Mouse (Mus musculus) neural tube, embryonic 15.5 days (tissue): ENCODE measurements around the gene Ptprd. TPM values are rescaled to one million over a fixed set of nuclear protein-coding genes. Genes with fewer than 3 reads are reported as not detected.

Source experiments
- ATAC-seq: fragments of 200-750 bp; cut with Nextera tagmentation; 2 replicates; pipeline ENCODE4 v1.8.0; 2017; ENCODE audit warnings: mild to moderate bottlenecking, moderate TSS enrichment, moderate library complexity; ENCODE audit not compliant: low FRiP score
- H3K27ac ChIP-seq: fragments of 300-500 bp; sonication (generic); replicated peaks from 2 replicates; pipeline ENCODE4 v1.5.1; 2015; ENCODE audit warnings: mild to moderate bottlenecking, inconsistent platforms
- H3K27me3 ChIP-seq: fragments of 300-500 bp; sonication (generic); replicated peaks from 2 replicates; pipeline ENCODE4 v1.6.1; 2015; ENCODE audit warnings: inconsistent platforms
- H3K36me3 ChIP-seq: fragments of 300-500 bp; sonication (generic); 2 replicates; pipeline ENCODE4 v1.6.1; 2015; ENCODE audit warnings: inconsistent platforms
- H3K4me1 ChIP-seq: fragments of 300-500 bp; sonication (generic); 2 replicates; pipeline ENCODE4 v1.6.1; 2015; ENCODE audit warnings: inconsistent platforms
- H3K4me2 ChIP-seq: fragments of 300-500 bp; sonication (generic); 2 replicates; pipeline ENCODE4 v1.6.1; 2015; ENCODE audit warnings: inconsistent platforms, mild to moderate bottlenecking, moderate library complexity
- H3K4me3 ChIP-seq: fragments of 300-500 bp; sonication (generic); replicated peaks from 2 replicates; pipeline ENCODE4 v1.5.1; 2015; ENCODE audit warnings: mild to moderate bottlenecking, inconsistent platforms
- H3K9ac ChIP-seq: fragments of 300-500 bp; sonication (generic); replicated peaks from 2 replicates; pipeline ENCODE4 v1.6.1; 2015; ENCODE audit warnings: mild to moderate bottlenecking, inconsistent platforms
- H3K9me3 ChIP-seq: fragments of 300-500 bp; sonication (generic); replicated peaks from 2 replicates; pipeline ENCODE4 v1.6.1; 2016; ENCODE audit warnings: inconsistent platforms
- WGBS: fragments of 180-500 bp; shearing (Covaris S2); methylation state at CpG from one replicate; pipeline ENCODE4 v1.1.7; 2015; ENCODE audit warnings: mixed read lengths; 5-methylcytosine and 5-hydroxymethylcytosine counted together
- polyA plus RNA-seq: library from polyadenylated mRNA; unstranded; fragments of >200 nt; fragmentation: Nextera tagmentation; extraction: Ambion mirVana; gene quantifications from 2 replicates; pipeline ENCODE4 v1.2.1, GENCODE M21; 2015

Gene Ptprd
- polyA plus RNA-seq, 1 experiment from 2014 or later = 96.1 TPM

DNA sequence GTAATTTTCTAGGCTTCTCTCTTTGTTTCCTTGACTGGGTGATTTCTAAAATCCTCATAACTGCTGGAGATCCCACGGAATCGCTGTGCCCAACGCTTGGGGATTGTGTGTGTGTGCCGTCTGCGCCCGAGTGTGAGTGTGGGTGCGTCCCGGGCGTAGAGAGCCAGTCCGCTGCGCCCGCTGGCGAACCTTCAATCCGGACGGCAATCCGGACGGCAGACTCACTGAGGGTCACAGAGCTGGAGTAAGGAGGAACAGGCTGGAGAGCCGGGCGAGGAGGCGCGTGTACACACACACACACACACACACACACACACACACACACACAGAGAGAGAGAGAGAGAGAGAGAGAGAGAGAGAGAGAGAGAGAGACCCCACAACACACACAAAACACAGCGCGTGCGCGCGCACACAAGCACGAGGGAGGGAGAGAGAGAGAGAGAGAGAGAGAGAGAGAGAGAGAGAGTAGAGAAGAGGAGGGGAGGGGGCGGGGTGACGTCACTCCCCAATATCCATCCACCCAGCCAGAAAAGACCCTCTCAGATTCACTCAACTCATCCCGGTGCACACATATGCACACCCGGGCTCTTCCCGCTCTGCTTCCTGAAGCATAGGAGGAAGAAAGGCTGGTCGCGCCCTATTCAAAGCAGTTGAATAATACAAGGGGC lies 1761.3 kb downstream of the Ptprd start:
- peak overlapping the region; percentile 78 for H3K4me2 ChIP-seq
- under 1% methylated on average over 29 of the region's 34 CpGs for WGBS
- peak; percentile 87 for ATAC-seq

DNA sequence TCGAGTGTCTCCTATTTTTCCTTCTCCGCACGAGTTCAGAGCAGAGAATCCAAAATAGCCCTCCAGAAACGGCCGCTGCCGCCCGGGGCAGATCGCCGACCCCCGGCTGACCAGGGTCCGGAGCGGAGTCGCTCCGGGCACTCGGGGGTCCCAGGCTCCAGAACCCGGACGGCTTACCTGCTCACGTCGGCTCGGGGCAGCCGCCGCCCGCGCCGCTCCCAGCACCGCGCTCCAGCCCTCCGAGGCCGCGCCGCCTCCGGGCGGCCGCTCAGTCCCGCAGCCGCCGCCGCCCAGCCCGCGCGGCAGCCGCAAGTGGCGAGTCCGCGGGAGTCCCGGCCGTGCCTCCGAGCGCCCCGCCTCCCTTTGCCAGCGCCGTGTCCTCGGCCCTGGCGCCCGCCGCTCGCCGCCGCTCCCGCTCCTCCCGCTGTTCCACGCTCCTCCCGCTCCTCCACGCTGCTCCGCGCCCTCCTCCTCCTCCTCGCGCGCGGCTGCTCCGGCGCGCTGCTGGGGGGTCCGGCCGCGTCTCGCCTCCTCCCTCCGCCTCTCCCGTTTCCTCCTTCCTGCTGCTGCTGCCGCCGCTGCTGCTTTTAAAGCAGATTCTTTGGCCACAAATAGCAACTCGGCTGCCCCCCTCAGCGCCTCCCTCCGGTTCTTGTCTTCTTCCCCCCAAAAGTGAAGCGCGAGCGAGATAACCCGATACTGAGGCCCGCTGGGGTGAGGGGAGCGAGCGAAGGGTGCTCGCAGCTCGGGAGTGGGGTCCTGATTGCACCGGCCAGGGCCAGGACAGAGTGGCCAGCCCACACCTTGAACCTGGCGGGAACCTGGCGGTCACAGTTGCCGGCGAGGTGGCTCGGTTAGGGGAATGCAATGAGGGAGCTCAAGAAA lies 1762.1 kb downstream of the Ptprd start:
- Histone ChIP-seq H3K9me3 (no peaks in the 10 kb centered on the region), H3K4me3 (peak overlapping the region; percentile 90), H3K36me3 (no peaks in the 10 kb centered on the region), H3K4me1 (peaks cover 21% of the 10 kb centered on the region), H3K27me3 (no peaks in the 10 kb centered on the region), H3K9ac (peak overlapping the region; percentile 95), H3K4me2 (peak overlapping the region; percentile 78), H3K27ac (peak overlapping the region; percentile 98)
- under 1% methylated on average over 90 of the region's 99 CpGs for WGBS
- peak; percentile 85 for ATAC-seq

More for the DNA sequence above, 1761.3 kb downstream of the Ptprd start:
- no peaks in the 10 kb centered on the region for H3K36me3 ChIP-seq
- H3K4me3 ChIP-seq = peak overlapping the region; percentile 90
- peaks cover 16% of the 10 kb centered on the region for H3K4me1 ChIP-seq
- no peaks in the 10 kb centered on the region for H3K27me3 ChIP-seq
- H3K9ac ChIP-seq = peak overlapping the region; percentile 95
- peak overlapping the region; percentile 98 for H3K27ac ChIP-seq
- H3K9me3 ChIP-seq = no peaks in the 10 kb centered on the region

GRCm38 (mm10) chr4:76448678-76449465 lies 1762.9 kb downstream of the Ptprd start:
- Histone ChIP-seq H3K4me1 (peaks cover 25% of the 10 kb centered on the region), H3K4me2 (peak overlapping the region; percentile 78), H3K4me3 (peak overlapping the region; percentile 90), H3K9ac (peak overlapping the region; percentile 95), H3K9me3 (no peaks in the 10 kb centered on the region), H3K27me3 (no peaks in the 10 kb centered on the region), H3K36me3 (no peaks in the 10 kb centered on the region), H3K27ac (peak overlapping the region; percentile 98)
- under 1% methylated on average over 24 of the region's 24 CpGs for WGBS
- no peak for ATAC-seq

GRCm38 (mm10) chr4:76447396-76447795 lies 1764.4 kb downstream of the Ptprd start:
- Histone ChIP-seq H3K4me2 (peak overlapping the region; percentile 78), H3K27ac (no peak overlapping the region), H3K4me1 (peaks cover 36% of the 10 kb centered on the region), H3K9me3 (no peaks in the 10 kb centered on the region), H3K27me3 (no peaks in the 10 kb centered on the region), H3K4me3 (peak overlapping the region; percentile 90), H3K36me3 (no peaks in the 10 kb centered on the region), H3K9ac (no peak overlapping the region)
- no peak for ATAC-seq

DNA sequence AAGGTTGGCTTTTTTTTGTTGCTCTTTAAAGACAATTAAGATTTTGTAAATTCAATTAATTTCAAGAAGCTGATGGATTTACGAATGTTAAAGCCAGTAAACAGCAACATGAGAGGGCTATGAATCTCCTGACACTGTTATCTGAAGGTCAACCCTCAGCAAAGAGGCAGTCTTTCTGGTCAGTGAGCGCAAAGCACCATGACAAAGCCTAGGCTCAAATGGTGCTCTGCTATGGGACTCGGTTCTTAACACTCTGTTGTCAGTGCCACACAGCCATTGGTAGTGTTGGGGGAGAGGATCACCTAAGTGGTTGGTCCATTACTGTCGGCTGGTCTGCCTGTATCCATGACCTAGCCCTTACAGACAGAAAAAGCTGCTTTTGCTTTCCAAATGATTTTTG lies 1767.0 kb downstream of the Ptprd start:
- H3K9ac ChIP-seq = no peak overlapping the region
- no peak for ATAC-seq
- no peaks in the 10 kb centered on the region for H3K9me3 ChIP-seq
- H3K36me3 ChIP-seq = no peaks in the 10 kb centered on the region
- H3K4me3 ChIP-seq = peak overlapping the region; percentile 18; the same call in 1 of the 2 replicates
- no peaks in the 10 kb centered on the region for H3K27me3 ChIP-seq
- no peak overlapping the region for H3K27ac ChIP-seq
- peak overlapping the region; percentile 42 for H3K4me2 ChIP-seq
- peaks cover 39% of the 10 kb centered on the region for H3K4me1 ChIP-seq
- WGBS = 48% methylated on average over 4 of the region's 4 CpGs

- Histone ChIP-seq H3K4me3 (peak overlapping the region; percentile 9; the same call in 1 of the 2 replicates), H3K9ac (no peak overlapping the region), H3K27ac (peak overlapping the region; percentile 48; the same call in 1 of the 2 replicates), H3K27me3 (no peaks in the 10 kb centered on the region), H3K9me3 (no peaks in the 10 kb centered on the region), H3K4me2 (peak overlapping the region; percentile 39), H3K36me3 (no peaks in the 10 kb centered on the region), H3K4me1 (peaks cover 42% of the 10 kb centered on the region)
- 54% methylated on average over 4 of the region's 4 CpGs for WGBS
- ATAC-seq = no peak
Observed at GRCm38 (mm10) chr4:76443553-76443952, 1768.2 kb downstream of the Ptprd start.

DNA sequence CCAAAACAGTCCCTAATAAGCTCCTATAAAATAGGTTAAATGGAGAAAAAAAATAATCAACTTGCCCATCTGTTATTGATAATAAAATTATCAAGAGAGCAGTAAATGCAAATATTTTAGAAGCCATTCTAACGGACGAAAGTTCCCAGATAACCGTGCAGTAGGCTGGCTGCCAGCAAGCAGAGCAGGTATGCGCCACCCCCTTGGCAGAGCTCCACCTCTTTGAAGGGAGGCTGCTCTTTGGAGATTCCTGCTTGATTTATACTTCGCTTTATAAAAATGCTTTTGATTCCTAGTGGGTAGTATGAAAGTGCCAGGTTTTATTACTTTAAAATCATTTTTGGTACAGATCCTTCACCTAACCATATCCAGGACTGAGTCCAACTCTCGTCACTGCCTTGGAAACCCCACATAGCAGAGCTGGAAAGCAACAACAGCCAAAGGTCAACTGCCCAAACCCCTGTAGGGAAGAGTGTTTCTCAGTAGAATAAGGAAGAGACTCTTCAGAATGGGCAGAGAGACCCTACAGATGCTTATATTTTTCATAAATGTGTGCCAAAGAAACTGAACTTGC lies 1770.9 kb downstream of the Ptprd start:
- Histone ChIP-seq H3K27ac (no peak overlapping the region), H3K27me3 (no peaks in the 10 kb centered on the region), H3K9ac (no peak overlapping the region), H3K4me2 (peak overlapping the region; percentile 20), H3K4me3 (no peak overlapping the region), H3K36me3 (no peaks in the 10 kb centered on the region), H3K9me3 (no peaks in the 10 kb centered on the region), H3K4me1 (peaks cover 52% of the 10 kb centered on the region)
- WGBS = 23% methylated on average over 6 of the region's 6 CpGs
- ATAC-seq = no peak

GRCm38 (mm10) chr4:76438496-76439079 lies 1773.2 kb downstream of the Ptprd start:
- Histone ChIP-seq H3K27me3 (no peaks in the 10 kb centered on the region), H3K27ac (peak overlapping the region; percentile 37; the same call in 1 of the 2 replicates), H3K4me2 (peak overlapping the region; percentile 0), H3K4me1 (peaks cover 44% of the 10 kb centered on the region), H3K9ac (no peak overlapping the region), H3K9me3 (no peaks in the 10 kb centered on the region), H3K36me3 (no peaks in the 10 kb centered on the region), H3K4me3 (no peak overlapping the region)
- WGBS = 33% methylated on average over 6 of the region's 6 CpGs
- 0 out of 2 replicates have a peak, but pooled peaks have one; percentile 32 for ATAC-seq

DNA sequence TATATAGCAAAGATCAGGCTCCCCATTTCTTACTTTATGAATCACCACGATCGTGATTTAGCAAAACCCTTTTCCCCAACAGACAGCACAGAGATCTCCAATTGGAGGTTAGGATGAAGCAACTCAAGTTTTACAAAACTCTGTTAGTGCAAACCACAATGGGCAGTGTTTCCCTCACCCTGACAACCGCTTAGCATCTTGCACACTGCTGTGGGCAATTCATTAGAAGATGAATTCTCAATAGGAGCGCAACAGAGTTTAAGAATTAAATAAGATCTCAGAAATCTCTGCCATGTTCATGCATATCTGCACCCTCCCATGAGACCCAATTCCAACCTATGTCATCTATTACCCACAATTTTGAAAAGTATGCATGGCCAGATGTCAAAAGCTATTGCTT lies 1773.7 kb downstream of the Ptprd start:
- Histone ChIP-seq H3K4me2 (peak overlapping the region; percentile 0), H3K4me1 (peaks cover 41% of the 10 kb centered on the region), H3K9ac (no peak overlapping the region), H3K36me3 (no peaks in the 10 kb centered on the region), H3K4me3 (no peak overlapping the region), H3K27ac (0 out of 2 replicates have a peak overlapping the region, but pooled peaks have one; percentile 37), H3K9me3 (no peaks in the 10 kb centered on the region), H3K27me3 (no peaks in the 10 kb centered on the region)
- 57% methylated on average over 4 of the region's 4 CpGs for WGBS
- no peak for ATAC-seq

DNA sequence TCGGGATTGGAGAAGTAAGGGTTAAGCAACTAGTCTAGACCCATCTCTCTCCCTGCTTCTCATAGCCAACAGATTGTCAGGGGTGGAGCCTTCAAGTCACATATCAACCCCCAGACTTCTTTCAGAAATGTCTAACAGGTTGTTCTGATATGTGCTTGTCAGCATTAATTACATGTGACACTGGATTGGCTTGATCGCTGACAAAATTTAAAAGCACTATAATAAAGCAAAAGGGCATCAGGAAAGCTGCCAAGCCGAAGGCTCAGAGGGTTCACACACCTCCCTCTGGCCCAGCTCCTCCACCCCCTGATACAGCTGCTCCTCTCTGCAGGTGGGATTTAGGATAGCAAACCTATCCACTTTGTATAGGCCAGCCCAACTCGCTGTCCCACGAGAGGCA lies 1775.8 kb downstream of the Ptprd start:
- Histone ChIP-seq H3K36me3 (no peaks in the 10 kb centered on the region), H3K4me1 (peaks cover 31% of the 10 kb centered on the region), H3K4me2 (no peak overlapping the region), H3K4me3 (no peak overlapping the region), H3K9me3 (no peaks in the 10 kb centered on the region), H3K9ac (no peak overlapping the region), H3K27me3 (no peaks in the 10 kb centered on the region), H3K27ac (no peak overlapping the region)
- no peak for ATAC-seq
- 61% methylated on average over 5 of the region's 5 CpGs for WGBS

- H3K4me2 ChIP-seq = no peak overlapping the region
- no peaks in the 10 kb centered on the region for H3K9me3 ChIP-seq
- H3K9ac ChIP-seq = no peak overlapping the region
- H3K4me3 ChIP-seq = no peak overlapping the region
- H3K27ac ChIP-seq = no peak overlapping the region; the same call in 1 of the 2 replicates
- peaks cover 10% of the 10 kb centered on the region; the same call in 1 of the 2 replicates for H3K4me1 ChIP-seq
- WGBS = 43% methylated on average over 3 of the region's 3 CpGs
- H3K27me3 ChIP-seq = no peaks in the 10 kb centered on the region
- H3K36me3 ChIP-seq = no peaks in the 10 kb centered on the region
- no peak for ATAC-seq
Observed at GRCm38 (mm10) chr4:76429769-76430168, 1782.0 kb downstream of the Ptprd start.
